Mouse (Mus musculus) forebrain, embryonic 16.5 days (tissue): ENCODE measurements around the gene Nfrkb. TPM values are rescaled to one million over a fixed set of nuclear protein-coding genes. Genes with fewer than 3 reads are reported as not detected.

ENCODE experiments used
- ATAC-seq: fragments of 200-750 bp; cut with Nextera tagmentation; 2 replicates; pipeline ENCODE4 v1.8.0; 2017; ENCODE audit warnings: mild to moderate bottlenecking, moderate library complexity
- H3K27ac ChIP-seq: fragments of 300-500 bp; sonication (generic); 2 replicates; pipeline ENCODE4 v1.5.1; 2014; ENCODE audit warnings: low read length, control low read depth
- H3K27me3 ChIP-seq: fragments of 300-500 bp; sonication (generic); replicated peaks from 2 replicates; pipeline ENCODE4 v1.6.1; 2014; ENCODE audit warnings: low read length; ENCODE audit not compliant: control insufficient read depth, insufficient read depth
- H3K36me3 ChIP-seq: fragments of 300-500 bp; sonication (generic); 2 replicates; pipeline ENCODE4 v1.6.1; 2014; ENCODE audit not compliant: control insufficient read depth, insufficient read depth
- H3K4me1 ChIP-seq: fragments of 300-500 bp; sonication (generic); replicated peaks from 2 replicates; pipeline ENCODE4 v1.6.1; 2014; ENCODE audit warnings: low read length; ENCODE audit not compliant: control insufficient read depth, insufficient read depth
- H3K4me2 ChIP-seq: fragments of 300-500 bp; sonication (generic); 2 replicates; pipeline ENCODE4 v1.6.1; 2014; ENCODE audit warnings: mild to moderate bottlenecking, low read length, control low read depth
- H3K4me3 ChIP-seq: fragments of 300-500 bp; sonication (generic); replicated peaks from 2 replicates; pipeline ENCODE4 v1.5.1; 2014; ENCODE audit warnings: mild to moderate bottlenecking, low read length, control low read depth
- H3K9ac ChIP-seq: fragments of 300-500 bp; sonication (generic); replicated peaks from 2 replicates; pipeline ENCODE4 v1.6.1; 2014; ENCODE audit warnings: low read depth, low read length, control low read depth
- H3K9me3 ChIP-seq: fragments of 300-500 bp; sonication (generic); 2 replicates; pipeline ENCODE4 v1.6.1; 2016; ENCODE audit warnings: low read length; ENCODE audit not compliant: control insufficient read depth
- WGBS: fragments of 180-500 bp; shearing (Covaris S2); extraction: QIAGEN DNeasy Blood & Tissue Kit; methylation state at CpG from one replicate; pipeline ENCODE4 v1.1.7; 2014; 5-methylcytosine and 5-hydroxymethylcytosine counted together
- polyA plus RNA-seq: library from polyadenylated mRNA; unstranded; fragments of >200 nt; fragmentation: Nextera tagmentation; extraction: Ambion mirVana; gene quantifications from 2 replicates; pipeline ENCODE4 v1.2.1, GENCODE M21; 2015

Nfrkb gene
- 29.0 and 31.9 TPM in 2 replicates for polyA plus RNA-seq

- H3K4me2 ChIP-seq = peak within 1 kb of the TSS; percentile 69
Measured at GRCm38 (mm10) chr9:31385947-31386354, at the start of gene Nfrkb. Gene Nfrkb (plus strand): TSS chr9:31386192.

GRCm38 (mm10) chr9:31344289-31344831, 41.6 kb upstream of the Nfrkb start:
- peak; percentile 57; the same call in 1 of the 2 replicates for ATAC-seq
- H3K27me3 ChIP-seq = no peaks in the 10 kb centered on the region
- H3K4me3 ChIP-seq = no peak overlapping the region
- no peak overlapping the region for H3K27ac ChIP-seq
- no peaks in the 10 kb centered on the region for H3K36me3 ChIP-seq
- no peaks in the 10 kb centered on the region for H3K9me3 ChIP-seq
- H3K4me2 ChIP-seq = no peak overlapping the region
- WGBS = 46% methylated on average over 11 of the region's 11 CpGs
- peaks cover 6% of the 10 kb centered on the region for H3K4me1 ChIP-seq
- no peak overlapping the region for H3K9ac ChIP-seq

More at GRCm38 (mm10) chr9:31385947-31386354, at the start of gene Nfrkb:
- H3K36me3 ChIP-seq = peaks cover 3% of the 10 kb centered on the region; the same call in 1 of the 2 replicates
- H3K27ac ChIP-seq = peak within 1 kb of the TSS; percentile 31
- H3K27me3 ChIP-seq = no peaks in the 10 kb centered on the region
- H3K9ac ChIP-seq = peak within 1 kb of the TSS; percentile 81
- ATAC-seq = peak; percentile 99
- H3K4me3 ChIP-seq = peak within 1 kb of the TSS; percentile 85
- H3K4me1 ChIP-seq = peaks cover 18% of the 10 kb centered on the region
- WGBS = 0% methylated on average over 41 of the region's 46 CpGs
- H3K9me3 ChIP-seq = no peaks in the 10 kb centered on the region

GRCm38 (mm10) chr9:31346575-31347080, 39.4 kb upstream of the Nfrkb start:
- Histone ChIP-seq H3K9me3 (no peaks in the 10 kb centered on the region), H3K27ac (no peak overlapping the region), H3K4me3 (no peak overlapping the region), H3K4me2 (no peak overlapping the region), H3K9ac (no peak overlapping the region), H3K4me1 (peaks cover 6% of the 10 kb centered on the region), H3K27me3 (no peaks in the 10 kb centered on the region), H3K36me3 (no peaks in the 10 kb centered on the region)
- ATAC-seq = no peak
- 80% methylated on average over 15 of the region's 15 CpGs for WGBS

- WGBS = 78% methylated on average over 4 of the region's 4 CpGs
- no peaks in the 10 kb centered on the region for H3K27me3 ChIP-seq
- no peak overlapping the region for H3K4me2 ChIP-seq
- no peaks in the 10 kb centered on the region for H3K9me3 ChIP-seq
- no peak overlapping the region for H3K4me3 ChIP-seq
- H3K27ac ChIP-seq = no peak overlapping the region
- no peak overlapping the region for H3K9ac ChIP-seq
- H3K36me3 ChIP-seq = peaks cover 3% of the 10 kb centered on the region; the same call in 1 of the 2 replicates
- no peak for ATAC-seq
- peaks cover 6% of the 10 kb centered on the region for H3K4me1 ChIP-seq
Measured at GRCm38 (mm10) chr9:31348458-31348857, 37.5 kb upstream of the Nfrkb start.

- Histone ChIP-seq H3K9ac (no peak overlapping the region), H3K9me3 (no peaks in the 10 kb centered on the region), H3K4me3 (no peak overlapping the region), H3K27me3 (no peaks in the 10 kb centered on the region), H3K36me3 (peaks cover 6% of the 10 kb centered on the region; the same call in 1 of the 2 replicates), H3K4me1 (peaks cover 6% of the 10 kb centered on the region), H3K4me2 (no peak overlapping the region), H3K27ac (no peak overlapping the region)
- WGBS = 70% methylated on average over 11 of the region's 11 CpGs
- ATAC-seq = peak; percentile 69
Measured at GRCm38 (mm10) chr9:31348915-31349314, 37.1 kb upstream of the Nfrkb start.

- Histone ChIP-seq H3K9ac (no peak overlapping the region), H3K4me1 (no peaks in the 10 kb centered on the region), H3K27ac (no peak overlapping the region), H3K4me2 (no peak overlapping the region), H3K9me3 (no peaks in the 10 kb centered on the region), H3K4me3 (no peak overlapping the region), H3K27me3 (no peaks in the 10 kb centered on the region), H3K36me3 (peaks cover 16% of the 10 kb centered on the region)
- no peak for ATAC-seq
- WGBS = 83% methylated on average over 2 of the region's 2 CpGs
Measured at GRCm38 (mm10) chr9:31352716-31353115, 33.3 kb upstream of the Nfrkb start.

- peaks cover 18% of the 10 kb centered on the region for H3K36me3 ChIP-seq
Measured at GRCm38 (mm10) chr9:31353518-31353917, 32.5 kb upstream of the Nfrkb start.

GRCm38 (mm10) chr9:31354051-31354450, 31.9 kb upstream of the Nfrkb start:
- Histone ChIP-seq H3K27me3 (no peaks in the 10 kb centered on the region), H3K4me1 (no peaks in the 10 kb centered on the region), H3K27ac (no peak overlapping the region), H3K36me3 (peaks cover 18% of the 10 kb centered on the region), H3K9me3 (no peaks in the 10 kb centered on the region), H3K4me3 (no peak overlapping the region), H3K4me2 (no peak overlapping the region), H3K9ac (no peak overlapping the region)
- ATAC-seq = no peak
- 90% methylated on average over 7 of the region's 7 CpGs for WGBS

More at GRCm38 (mm10) chr9:31353518-31353917, 32.5 kb upstream of the Nfrkb start:
- H3K4me2 ChIP-seq = no peak overlapping the region
- no peaks in the 10 kb centered on the region for H3K9me3 ChIP-seq
- H3K4me1 ChIP-seq = no peaks in the 10 kb centered on the region
- H3K27me3 ChIP-seq = no peaks in the 10 kb centered on the region
- no peak overlapping the region for H3K4me3 ChIP-seq
- ATAC-seq = no peak
- WGBS = 92% methylated on average over 10 of the region's 10 CpGs
- no peak overlapping the region for H3K9ac ChIP-seq
- no peak overlapping the region for H3K27ac ChIP-seq

GRCm38 (mm10) chr9:31363698-31364609, 22.0 kb upstream of the Nfrkb start:
- no peak overlapping the region for H3K4me3 ChIP-seq
- no peak for ATAC-seq
- H3K36me3 ChIP-seq = peaks cover 16% of the 10 kb centered on the region
- no peaks in the 10 kb centered on the region for H3K27me3 ChIP-seq
- no peak overlapping the region for H3K9ac ChIP-seq
- 73% methylated on average over 9 of the region's 9 CpGs for WGBS
- no peaks in the 10 kb centered on the region for H3K9me3 ChIP-seq
- H3K27ac ChIP-seq = no peak overlapping the region
- H3K4me1 ChIP-seq = peaks cover 3% of the 10 kb centered on the region
- H3K4me2 ChIP-seq = no peak overlapping the region
